Mouse (Mus musculus) thymus, adult 2 months (tissue): Measurements from ENCODE around the gene Mrgprd.

Source experiments
- CTCF ChIP-seq: fragments of 200-500 bp; IDR thresholded peaks from 2 replicates; pipeline ENCODE4 v1.5.1; 2012; ENCODE audit warnings: mild to moderate bottlenecking, control low read depth, low read length, moderate library complexity, borderline replicate concordance; ENCODE audit not compliant: control insufficient read depth, poor library complexity, insufficient read depth; ENCODE audit errors: extremely low read depth
- POLR2A ChIP-seq: fragments of 200-500 bp; IDR thresholded peaks from 2 replicates; pipeline ENCODE4 v1.6.1; 2012; ENCODE audit warnings: mild to moderate bottlenecking, low read length, control low read depth, moderate library complexity; ENCODE audit not compliant: control insufficient read depth, poor library complexity, insufficient read depth; ENCODE audit errors: extremely low read depth

DNA sequence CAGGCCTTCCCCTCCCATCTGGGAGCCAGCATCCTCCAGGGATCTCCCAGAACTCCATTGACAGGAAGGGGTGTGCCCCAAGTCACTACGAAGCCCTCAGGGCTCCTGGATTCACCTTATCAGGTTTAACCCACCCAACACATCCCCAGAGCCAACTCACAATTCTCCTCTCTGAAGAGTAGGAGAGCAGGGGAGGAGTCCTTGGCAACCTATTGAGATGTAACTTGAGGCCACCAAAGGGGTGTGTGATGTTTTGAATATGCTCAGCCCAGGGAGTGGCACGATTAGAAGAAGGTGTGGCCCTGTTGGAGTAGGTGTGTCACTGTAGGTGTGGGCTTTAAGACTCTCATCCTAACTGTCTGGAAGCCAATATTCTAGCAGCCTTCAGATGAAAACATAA, 11.1 kb downstream of the Mrgprd start:
- TF ChIP-seq POLR2A, result no peak
- TF ChIP-seq CTCF, result no peak
